Mouse (Mus musculus) liver, embryonic 15.5 days (tissue): ENCODE results near the gene Hmgn2. TPM values are rescaled to one million over a fixed set of nuclear protein-coding genes. Genes with fewer than 3 reads are reported as not detected.
"Not testable (repeated sequence)": the region's sequence is repeated elsewhere in the genome, so short reads cannot be mapped to it uniquely, and the experiment has no call there.

Source experiments
- ATAC-seq: fragments of 200-750 bp; cut with Nextera tagmentation; 2 replicates; pipeline ENCODE4 v1.8.0; 2017; ENCODE audit warnings: moderate number of reproducible peaks, mild to moderate bottlenecking, moderate library complexity; ENCODE audit not compliant: insufficient read depth
- H3K27ac ChIP-seq: fragments of 300-500 bp; sonication (generic); replicated peaks from 2 replicates; pipeline ENCODE4 v1.5.1; 2015; ENCODE audit warnings: mild to moderate bottlenecking, inconsistent platforms
- H3K27me3 ChIP-seq: fragments of 300-500 bp; sonication (generic); 2 replicates; pipeline ENCODE4 v1.6.1; 2015; ENCODE audit warnings: mild to moderate bottlenecking, inconsistent platforms
- H3K36me3 ChIP-seq: fragments of 300-500 bp; sonication (generic); replicated peaks from 2 replicates; pipeline ENCODE4 v1.6.1; 2015; ENCODE audit warnings: moderate library complexity, mild to moderate bottlenecking, inconsistent platforms
- H3K4me1 ChIP-seq: fragments of 300-500 bp; sonication (generic); replicated peaks from 2 replicates; pipeline ENCODE4 v1.6.1; 2015; ENCODE audit warnings: inconsistent platforms
- H3K4me2 ChIP-seq: fragments of 300-500 bp; sonication (generic); 2 replicates; pipeline ENCODE4 v1.6.1; 2015; ENCODE audit warnings: moderate library complexity, mild to moderate bottlenecking, inconsistent platforms
- H3K4me3 ChIP-seq: fragments of 300-500 bp; sonication (generic); replicated peaks from 2 replicates; pipeline ENCODE4 v1.5.1; 2015; ENCODE audit warnings: mild to moderate bottlenecking, inconsistent platforms
- H3K9ac ChIP-seq: fragments of 300-500 bp; sonication (generic); 2 replicates; pipeline ENCODE4 v1.6.1; 2015; ENCODE audit warnings: moderate library complexity, mild to moderate bottlenecking, inconsistent platforms
- H3K9me3 ChIP-seq: fragments of 300-500 bp; sonication (generic); replicated peaks from 2 replicates; pipeline ENCODE4 v1.6.1; 2016; ENCODE audit warnings: inconsistent platforms
- whole genome bisulfite sequencing: fragments of 180-500 bp; shearing (Covaris S2); methylation state at CpG from one replicate; pipeline ENCODE4 v1.1.7; 2015; ENCODE audit warnings: mixed read lengths; ENCODE audit not compliant: insufficient replicate concordance; 5-methylcytosine and 5-hydroxymethylcytosine counted together
- polyA plus RNA-seq: library from polyadenylated mRNA; unstranded; fragments of >200 nt; fragmentation: Nextera tagmentation; extraction: Ambion mirVana; gene quantifications from 2 replicates; pipeline ENCODE4 v1.2.1, GENCODE M21; 2015

Gene Hmgn2
- polyA plus RNA-seq, 1 experiment from 2014 or later, result 615 TPM

DNA sequence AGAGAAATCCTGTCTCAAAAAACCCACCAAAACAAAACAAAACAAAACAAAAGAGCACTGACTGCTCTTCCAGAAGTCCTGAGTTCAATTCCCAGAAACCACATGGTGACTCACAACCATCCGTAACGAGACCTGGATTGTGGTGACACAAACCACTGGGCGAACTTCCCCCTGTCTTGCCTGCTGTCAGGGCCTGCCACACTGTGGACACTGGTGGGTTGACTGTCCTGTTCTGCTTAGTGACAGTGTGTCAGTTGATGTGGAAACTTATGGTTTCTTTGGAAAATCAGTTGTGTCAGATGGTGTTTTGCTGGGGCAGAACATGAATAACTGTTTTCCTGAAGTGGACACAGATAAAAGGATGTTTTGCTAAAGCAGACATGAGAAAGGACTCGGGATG is 25.8 kb downstream of the Hmgn2 start:
- peaks cover 10% of the 10 kb centered on the region for H3K4me1 ChIP-seq
- H3K9me3 ChIP-seq, result no peaks in the 10 kb centered on the region
- no peak overlapping the region for H3K9ac ChIP-seq
- H3K4me3 ChIP-seq, result no peak overlapping the region
- no peaks in the 10 kb centered on the region for H3K27me3 ChIP-seq
- 67% methylated on average over 4 of the region's 4 CpGs for WGBS
- H3K27ac ChIP-seq, result no peak overlapping the region
- H3K4me2 ChIP-seq, result no peak overlapping the region
- no peak for ATAC-seq
- H3K36me3 ChIP-seq, result no peaks in the 10 kb centered on the region

DNA sequence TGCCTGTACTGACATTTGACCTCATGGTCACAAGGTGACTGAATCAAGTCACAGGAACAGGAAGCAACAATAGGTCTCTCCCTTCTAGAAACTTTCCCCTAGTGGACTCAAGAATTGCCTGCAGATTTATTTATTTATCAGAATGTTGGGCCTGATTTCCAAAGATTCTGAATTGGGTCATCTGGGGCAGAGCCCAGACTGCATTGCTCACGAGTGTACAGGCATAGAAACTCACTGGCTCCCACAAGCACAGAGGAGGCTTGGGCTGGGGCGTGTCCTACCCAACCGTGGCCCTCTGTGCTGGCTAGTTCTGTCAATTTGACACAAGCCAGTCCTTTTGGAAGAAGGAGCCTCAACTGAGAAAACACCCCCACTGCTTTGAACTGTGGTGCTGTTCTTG is 26.9 kb downstream of the Hmgn2 start:
- Histone ChIP-seq H3K4me2 (no peak overlapping the region), H3K4me1 (peaks cover 10% of the 10 kb centered on the region), H3K9ac (no peak overlapping the region), H3K36me3 (no peaks in the 10 kb centered on the region), H3K27ac (no peak overlapping the region), H3K27me3 (no peaks in the 10 kb centered on the region), H3K9me3 (no peaks in the 10 kb centered on the region), H3K4me3 (no peak overlapping the region)
- no peak for ATAC-seq
- WGBS, result 33% methylated on average over 3 of the region's 3 CpGs

DNA sequence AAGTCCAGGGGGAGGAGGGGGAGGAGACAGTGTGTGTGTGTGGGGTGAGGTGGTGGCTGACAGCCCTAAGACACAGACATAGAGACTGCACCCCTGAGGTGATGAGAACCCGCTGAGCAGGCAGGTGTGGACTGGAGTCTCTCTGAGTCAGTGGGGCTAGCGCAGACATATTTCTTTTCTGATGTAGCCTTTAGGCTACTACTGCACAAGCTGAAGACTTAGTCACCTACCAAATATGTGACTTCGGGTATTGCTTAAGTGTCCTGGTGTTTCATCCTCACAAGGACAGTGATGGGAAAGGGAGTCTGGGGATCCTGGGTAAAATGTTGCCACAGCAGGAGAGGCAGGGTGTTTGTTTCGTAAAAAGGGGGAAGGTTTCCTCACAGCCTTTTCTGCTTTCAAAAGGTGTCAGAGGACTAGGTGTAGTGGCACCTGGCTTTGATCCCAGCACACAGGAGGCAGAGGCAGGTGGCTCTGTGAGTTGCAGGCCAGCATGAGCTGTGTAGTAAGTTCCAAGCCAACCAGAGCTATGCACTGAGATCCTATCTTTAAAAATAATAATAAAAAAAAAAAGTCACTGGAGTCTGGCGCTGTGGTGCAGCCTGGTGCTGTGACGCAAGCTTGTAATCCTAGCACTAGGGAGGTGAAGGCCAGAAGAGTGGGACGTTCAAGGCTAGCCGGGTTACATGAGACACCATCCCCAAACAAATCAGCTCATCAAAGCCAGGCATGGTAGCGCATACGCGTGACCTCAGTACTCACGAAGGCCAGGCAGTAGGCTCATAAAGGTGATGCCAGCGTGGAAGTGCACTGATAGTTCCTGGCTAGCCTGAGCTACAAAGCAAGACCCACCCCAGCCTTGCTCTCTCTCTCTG is 27.8 kb downstream of the Hmgn2 start:
- Histone ChIP-seq H3K4me2 (no peak overlapping the region), H3K9me3 (no peaks in the 10 kb centered on the region), H3K4me1 (peaks cover 10% of the 10 kb centered on the region), H3K9ac (no peak overlapping the region), H3K27ac (no peak overlapping the region), H3K36me3 (no peaks in the 10 kb centered on the region), H3K4me3 (no peak overlapping the region), H3K27me3 (no peaks in the 10 kb centered on the region)
- 71% methylated on average over 13 of the region's 13 CpGs for WGBS
- no peak for ATAC-seq

DNA sequence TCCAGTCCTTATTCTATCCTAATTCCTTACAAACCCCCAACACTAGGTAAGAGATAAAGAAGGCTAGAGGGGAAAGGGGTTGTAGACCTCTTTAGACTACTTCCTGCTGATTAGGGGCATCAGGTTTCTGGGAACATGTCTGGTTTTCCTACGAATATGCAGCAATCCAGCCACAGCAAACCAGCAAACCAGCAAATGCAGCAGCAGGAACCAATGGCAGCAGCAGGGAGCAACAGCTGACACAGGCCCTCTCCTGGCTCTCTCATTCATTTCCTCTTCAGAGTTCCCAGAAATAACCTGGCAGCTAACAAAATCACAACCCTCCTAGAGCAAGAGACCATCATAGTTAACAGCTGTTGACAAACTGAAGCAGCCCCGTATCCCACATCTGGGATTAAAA is 30.4 kb downstream of the Hmgn2 start:
- Histone ChIP-seq H3K9me3 (no peaks in the 10 kb centered on the region), H3K4me3 (no peak overlapping the region), H3K4me2 (no peak overlapping the region), H3K36me3 (no peaks in the 10 kb centered on the region), H3K27me3 (no peaks in the 10 kb centered on the region), H3K4me1 (peaks cover 10% of the 10 kb centered on the region), H3K27ac (no peak overlapping the region), H3K9ac (no peak overlapping the region)
- 42% methylated on average over 2 of the region's 2 CpGs for WGBS
- ATAC-seq, result no peak

DNA sequence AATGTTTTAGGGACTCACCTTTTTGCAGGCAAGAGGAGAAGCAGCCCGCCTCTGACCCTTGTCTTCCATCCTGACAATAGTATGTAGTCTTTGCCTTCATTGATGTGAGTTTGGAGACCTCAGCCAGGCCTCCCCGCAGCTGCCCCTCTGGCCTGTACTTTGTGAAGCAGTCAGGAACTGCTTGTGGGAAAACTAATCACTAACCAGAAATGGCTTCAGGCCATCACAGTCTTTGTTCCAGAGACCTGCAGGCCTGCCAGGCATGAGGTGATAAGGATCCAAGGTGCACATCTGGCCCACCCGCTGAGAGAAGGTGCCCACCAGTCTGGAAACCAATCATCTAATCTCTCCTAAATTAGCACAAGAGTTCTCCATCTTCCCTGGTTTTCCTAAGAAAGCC is 36.7 kb downstream of the Hmgn2 start:
- H3K9ac ChIP-seq, result no peak overlapping the region
- ATAC-seq, result no peak
- no peaks in the 10 kb centered on the region for H3K36me3 ChIP-seq
- peak overlapping the region; percentile 15; the same call in 1 of the 2 replicates for H3K4me2 ChIP-seq
- peaks cover 19% of the 10 kb centered on the region for H3K4me1 ChIP-seq
- 52% methylated on average over 3 of the region's 3 CpGs for WGBS
- H3K4me3 ChIP-seq, result no peak overlapping the region
- no peaks in the 10 kb centered on the region for H3K27me3 ChIP-seq
- H3K9me3 ChIP-seq, result no peaks in the 10 kb centered on the region
- H3K27ac ChIP-seq, result no peak overlapping the region

DNA sequence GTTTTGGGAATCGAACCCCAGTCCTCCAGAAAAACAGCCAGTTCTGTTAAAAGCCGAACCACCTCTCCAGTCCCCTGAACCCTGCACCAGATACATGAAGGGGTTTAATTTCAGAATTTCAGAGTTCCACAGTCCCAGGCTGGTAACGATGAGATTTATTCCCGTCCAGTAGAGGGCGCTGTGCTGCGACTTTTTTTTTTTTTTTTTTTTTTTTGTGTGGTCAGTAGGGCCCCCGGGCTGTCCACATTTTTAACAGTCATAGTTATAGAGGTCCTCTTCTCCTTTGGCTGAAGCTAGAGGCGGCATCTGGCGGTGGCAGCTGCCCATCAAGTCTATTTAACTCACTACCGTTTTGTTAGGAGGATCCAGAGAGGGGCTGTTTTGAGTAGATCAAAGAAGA is 37.1 kb downstream of the Hmgn2 start:
- no peaks in the 10 kb centered on the region for H3K27me3 ChIP-seq
- peak overlapping the region; percentile 15; the same call in 1 of the 2 replicates for H3K4me2 ChIP-seq
- H3K9ac ChIP-seq, result no peak overlapping the region
- no peak for ATAC-seq
- H3K9me3 ChIP-seq, result no peaks in the 10 kb centered on the region
- peaks cover 19% of the 10 kb centered on the region for H3K4me1 ChIP-seq
- H3K36me3 ChIP-seq, result no peaks in the 10 kb centered on the region
- no peak overlapping the region for H3K4me3 ChIP-seq
- 5% methylated on average over 10 of the region's 10 CpGs for whole genome bisulfite sequencing
- no peak overlapping the region for H3K27ac ChIP-seq

DNA sequence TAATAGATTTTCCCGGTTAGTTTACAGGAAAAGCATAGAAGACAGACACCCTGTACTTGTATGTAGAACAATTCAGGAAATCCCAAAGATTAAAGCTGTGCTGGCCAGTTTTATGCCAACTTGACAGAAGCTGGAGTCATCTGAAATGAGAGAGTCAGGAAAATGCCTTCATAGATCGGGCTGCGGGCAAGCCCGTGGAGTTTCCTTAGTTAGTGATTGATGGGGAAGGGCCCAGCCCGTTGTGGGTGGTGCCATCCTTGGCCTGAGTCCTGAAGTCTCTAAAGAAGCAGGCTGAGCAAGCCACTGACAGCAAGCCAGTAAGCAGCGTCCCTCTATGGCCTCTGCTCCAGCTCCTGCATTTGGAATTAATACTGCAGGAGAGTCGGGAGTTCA is 39.2 kb downstream of the Hmgn2 start:
- H3K36me3 ChIP-seq, result no peaks in the 10 kb centered on the region
- H3K9ac ChIP-seq, result no peak overlapping the region
- H3K9me3 ChIP-seq, result no peaks in the 10 kb centered on the region
- H3K4me1 ChIP-seq, result peaks cover 19% of the 10 kb centered on the region
- H3K4me2 ChIP-seq, result peak overlapping the region; percentile 32
- no peak for ATAC-seq
- 5% methylated on average over 7 of the region's 7 CpGs for WGBS
- no peak overlapping the region for H3K4me3 ChIP-seq
- no peaks in the 10 kb centered on the region for H3K27me3 ChIP-seq
- peak overlapping the region; percentile 45 for H3K27ac ChIP-seq

DNA sequence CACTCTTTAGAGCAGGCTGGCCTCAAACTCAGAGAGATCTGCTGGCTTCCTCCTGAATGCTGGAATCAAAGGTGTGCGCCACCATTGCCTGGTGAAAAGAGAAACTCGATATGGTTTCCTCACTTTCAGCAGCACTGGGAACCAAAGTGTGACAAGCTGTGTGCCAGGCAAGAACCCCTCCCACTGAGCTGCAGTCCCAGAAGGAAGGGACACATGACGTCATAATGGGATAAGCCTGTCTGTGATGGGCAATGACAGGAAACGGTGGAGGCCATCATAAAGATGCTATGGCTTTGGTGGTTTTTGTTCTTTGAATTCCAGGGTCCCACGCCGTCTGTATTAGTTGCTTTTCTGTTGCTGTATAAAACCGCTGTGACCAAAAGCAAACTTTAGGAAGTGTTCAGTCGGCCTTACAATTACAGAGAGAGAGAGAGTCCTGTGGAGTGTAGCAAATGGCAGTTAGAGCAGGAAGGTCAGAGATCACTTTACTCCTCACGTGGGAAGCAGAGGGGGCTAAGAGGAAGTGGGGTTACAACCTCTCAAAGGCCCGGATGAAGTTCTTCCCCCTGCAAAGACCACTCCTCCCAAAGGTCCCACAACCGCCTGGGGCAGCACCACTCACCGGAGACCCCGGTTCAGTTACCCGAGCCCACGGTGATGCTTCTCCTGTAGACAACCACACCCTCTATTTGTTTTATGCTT is 39.7 kb downstream of the Hmgn2 start:
- WGBS, result 11% methylated on average over 15 of the region's 15 CpGs
- Histone ChIP-seq H3K4me3 (no peak overlapping the region), H3K9me3 (no peaks in the 10 kb centered on the region), H3K36me3 (no peaks in the 10 kb centered on the region), H3K27ac (peak overlapping the region; percentile 45), H3K27me3 (no peaks in the 10 kb centered on the region), H3K9ac (no peak overlapping the region), H3K4me2 (peak overlapping the region; percentile 32), H3K4me1 (peaks cover 19% of the 10 kb centered on the region)
- peak; percentile 25; the same call in 1 of the 2 replicates for ATAC-seq

DNA sequence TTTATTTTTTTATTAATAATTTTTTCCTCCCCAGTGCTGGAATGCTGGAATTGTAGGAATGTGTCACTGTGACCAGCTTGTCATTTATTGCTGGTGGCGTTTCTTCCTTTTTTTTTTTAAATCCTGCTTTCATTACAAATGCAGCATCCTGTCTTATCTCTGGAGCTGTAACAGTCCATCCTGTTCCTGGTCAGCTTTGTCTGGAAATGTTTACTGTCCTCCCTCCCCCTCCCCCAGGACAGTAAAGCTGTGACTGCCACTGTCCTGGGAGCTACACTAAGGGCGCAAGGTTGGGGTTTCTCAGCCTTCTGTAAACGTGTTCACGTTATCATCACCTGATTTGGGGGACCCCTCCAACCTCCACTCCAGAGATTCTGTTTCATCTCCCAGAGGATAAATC is 43.2 kb downstream of the Hmgn2 start:
- Histone ChIP-seq H3K27me3 (no peaks in the 10 kb centered on the region), H3K4me3 (no peak overlapping the region), H3K4me1 (peaks cover 12% of the 10 kb centered on the region; the same call in 1 of the 2 replicates), H3K27ac (no peak overlapping the region), H3K9ac (no peak overlapping the region), H3K9me3 (no peaks in the 10 kb centered on the region), H3K4me2 (no peak overlapping the region), H3K36me3 (no peaks in the 10 kb centered on the region)
- ATAC-seq, result no peak
- 49% methylated on average over 4 of the region's 4 CpGs for WGBS

DNA sequence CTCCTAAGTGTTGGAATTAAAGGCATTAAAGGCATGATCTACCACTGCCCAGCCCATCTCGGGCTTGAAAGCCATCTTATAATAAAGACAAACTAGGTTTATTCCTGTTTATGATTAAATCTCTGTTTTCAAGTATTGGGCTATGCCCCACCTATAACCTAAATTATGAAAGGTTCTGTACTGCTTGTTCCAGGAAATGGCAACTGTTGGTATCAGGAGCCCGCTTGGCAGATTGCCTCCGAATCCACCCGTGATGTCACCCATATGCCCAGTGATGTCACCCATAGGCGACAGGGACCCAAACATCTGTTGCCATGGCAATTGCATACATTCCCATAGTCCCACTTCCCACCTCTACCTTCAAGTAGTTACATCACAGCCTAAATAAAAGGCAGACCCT is 44.7 kb downstream of the Hmgn2 start:
- no peak overlapping the region for H3K4me2 ChIP-seq
- no peaks in the 10 kb centered on the region for H3K9me3 ChIP-seq
- no peak for ATAC-seq
- H3K9ac ChIP-seq, result no peak overlapping the region
- no peak overlapping the region for H3K27ac ChIP-seq
- H3K4me3 ChIP-seq, result no peak overlapping the region
- 70% methylated on average over 5 of the region's 5 CpGs for WGBS
- H3K36me3 ChIP-seq, result no peaks in the 10 kb centered on the region
- H3K4me1 ChIP-seq, result peaks cover 9% of the 10 kb centered on the region; the same call in 1 of the 2 replicates
- H3K27me3 ChIP-seq, result no peaks in the 10 kb centered on the region

DNA sequence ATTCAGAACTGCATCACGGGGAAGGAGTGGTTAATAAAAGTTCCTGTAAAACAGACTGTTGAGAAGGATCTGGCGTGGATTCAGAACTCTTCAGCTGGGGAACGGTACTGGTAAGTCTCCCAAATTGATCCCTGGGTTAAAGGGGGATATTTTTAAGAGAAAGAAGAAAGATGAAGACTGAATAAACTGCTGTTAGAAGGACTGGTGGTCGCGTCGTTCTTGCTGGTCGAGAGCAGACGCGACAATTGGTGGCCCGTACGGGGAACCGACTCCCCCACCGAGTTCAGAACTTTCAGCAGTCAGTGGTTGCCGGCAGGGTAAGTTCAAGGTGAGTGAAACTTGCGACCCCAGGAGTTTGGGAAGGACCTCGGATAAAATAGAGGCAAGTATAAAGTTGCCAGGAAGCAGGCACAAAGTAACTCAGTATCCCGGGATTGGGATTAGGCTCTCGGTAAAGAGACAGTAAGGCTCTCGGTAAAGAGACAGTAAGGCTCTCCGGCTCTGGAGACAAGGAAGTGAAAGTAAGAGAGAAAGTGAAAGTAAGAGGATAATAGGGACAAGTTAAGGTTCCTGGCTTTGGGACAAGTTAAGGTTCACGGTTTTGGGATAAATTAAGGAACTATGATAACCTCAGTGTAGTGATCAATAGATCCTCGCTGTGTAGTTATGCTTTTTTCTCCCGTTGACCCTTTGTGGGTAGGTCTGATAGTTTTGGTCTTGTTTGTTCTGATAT is 50.2 kb downstream of the Hmgn2 start:
- H3K4me3 ChIP-seq, H3K4me1 ChIP-seq, H3K27ac ChIP-seq, H3K36me3 ChIP-seq, ATAC-seq, H3K27me3 ChIP-seq, H3K4me2 ChIP-seq, H3K9ac ChIP-seq, H3K9me3 ChIP-seq: not testable (repeated sequence)
- WGBS, result 73% methylated on average over 21 of the region's 23 CpGs
